Mouse (Mus musculus) kidney, adult 18-20 months (tissue): ENCODE measurements around the gene Anxa6.
A peak's percentile ranks its signal among the peaks of the same experiment; 100 is the strongest.

Experiments used
- DNase-seq: peaks from one replicate; pipeline ENCODE4 v3.0.0; 2021

Gene Anxa6

GRCm38 (mm10) chr11:54989920-54990319 lies 43.3 kb downstream of the Anxa6 start:
- no peak for DNase-seq

- DNase-seq = no peak
These were observed 44.4 kb downstream of the Anxa6 start for GRCm38 (mm10) chr11:54988754-54989349.

- peak; percentile 42 for DNase-seq
These were observed 45.3 kb downstream of the Anxa6 start for GRCm38 (mm10) chr11:54987974-54988373.

GRCm38 (mm10) chr11:54985086-54985485 lies 48.2 kb downstream of the Anxa6 start:
- DNase-seq = no peak

GRCm38 (mm10) chr11:54984581-54984980 lies 48.7 kb downstream of the Anxa6 start:
- DNase-seq = no peak

- peak; percentile 82 for DNase-seq
These were observed 49.2 kb downstream of the Anxa6 start for GRCm38 (mm10) chr11:54984085-54984484.

GRCm38 (mm10) chr11:54982520-54982919 lies 50.7 kb downstream of the Anxa6 start:
- DNase-seq = no peak

GRCm38 (mm10) chr11:54981630-54982029 lies 51.6 kb downstream of the Anxa6 start:
- DNase-seq = no peak

GRCm38 (mm10) chr11:54977385-54977937 lies 55.8 kb downstream of the Anxa6 start:
- no peak for DNase-seq

- no peak for DNase-seq
These were observed 56.9 kb downstream of the Anxa6 start for GRCm38 (mm10) chr11:54976351-54976750.

- DNase-seq = no peak
These were observed 57.5 kb downstream of the Anxa6 start for GRCm38 (mm10) chr11:54975756-54976155.

GRCm38 (mm10) chr11:54975340-54975739 lies 57.9 kb downstream of the Anxa6 start:
- no peak for DNase-seq

GRCm38 (mm10) chr11:54974639-54975038 lies 58.6 kb downstream of the Anxa6 start:
- DNase-seq = no peak

GRCm38 (mm10) chr11:54973481-54974212 lies 59.6 kb downstream of the Anxa6 start:
- peak; percentile 56 for DNase-seq

- no peak for DNase-seq
These were observed 60.5 kb downstream of the Anxa6 start for GRCm38 (mm10) chr11:54972789-54973188.

- DNase-seq = no peak
These were observed 61.1 kb downstream of the Anxa6 start for GRCm38 (mm10) chr11:54972049-54972723.

GRCm38 (mm10) chr11:54971365-54972048 lies 61.7 kb downstream of the Anxa6 start:
- DNase-seq = no peak

- no peak for DNase-seq
These were observed 68.0 kb downstream of the Anxa6 start for GRCm38 (mm10) chr11:54965234-54965633.

- no peak for DNase-seq
These were observed 70.4 kb downstream of the Anxa6 start, which contains the start of gene Tnip1 for GRCm38 (mm10) chr11:54962810-54963209. Tnip1 (minus strand) TSS chr11:54962917.

GRCm38 (mm10) chr11:54961921-54962320 lies 71.3 kb downstream of the Anxa6 start:
- DNase-seq = no peak

- DNase-seq = no peak
These were observed 71.9 kb downstream of the Anxa6 start for GRCm38 (mm10) chr11:54961164-54961850.

GRCm38 (mm10) chr11:54960251-54960650 lies 73.0 kb downstream of the Anxa6 start:
- DNase-seq = no peak
